In the genomic region with DNA sequence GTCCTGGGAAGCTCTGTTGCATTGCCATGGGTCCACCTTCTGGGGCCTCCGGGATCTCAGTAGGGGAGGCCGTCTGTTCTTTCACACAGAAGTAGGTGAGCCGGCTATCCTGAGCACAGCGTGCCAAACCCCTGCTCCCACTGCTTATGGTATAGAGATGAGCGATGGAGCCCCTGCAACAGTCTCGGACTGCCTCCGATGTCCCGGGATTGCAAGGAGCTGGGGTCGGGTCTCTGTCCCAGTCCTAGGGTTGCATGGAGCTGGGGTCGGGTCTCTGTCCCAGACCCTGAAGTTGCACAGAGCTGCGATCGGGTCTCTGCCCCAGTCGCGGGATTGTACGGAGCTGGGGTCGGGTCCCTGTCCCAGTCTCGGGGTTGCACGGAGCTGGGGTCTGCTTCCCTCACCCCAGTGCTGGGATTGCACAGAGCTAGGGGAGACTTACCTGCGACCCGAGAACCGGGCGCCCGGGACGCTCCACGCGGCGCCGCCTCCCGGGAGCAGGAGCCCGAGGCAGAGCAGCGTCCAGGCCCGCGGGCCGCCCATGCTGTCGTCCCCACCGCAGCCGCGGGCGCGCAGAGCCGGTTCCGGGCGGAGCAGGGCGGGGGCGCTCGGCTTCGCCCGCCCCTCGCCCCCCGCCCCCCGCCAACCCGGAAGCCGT, we compare ENCODE assay signal across 8 mouse cellular contexts. TPM values are rescaled to one million over a fixed set of nuclear protein-coding genes. Genes with fewer than 3 reads are reported as not detected.
A peak's percentile ranks its signal among the peaks of the same experiment; 100 is the strongest.
DNase-seq lines count a peak whose midpoint lies in the region; ATAC-seq and TF ChIP-seq lines count a peak whose summit lies in the region.

A gene (minus strand): TSS at position 578 of the 658 bp plus-strand sequence.

- peaks cover 5% of the 10 kb centered on the region; the same call in 1 of the 2 replicates for H3K4me1 ChIP-seq in bone marrow, adult 2 months (ENCODE audit: control insufficient read depth, insufficient read depth, low read length)
- no peaks in the 10 kb centered on the region for H3K4me1 ChIP-seq in forebrain, postnatal 0 days (ENCODE audit: insufficient read depth)
- H3K4me1 ChIP-seq in midbrain, embryonic 14.5 days (ENCODE audit: control insufficient read depth, insufficient read depth, low read length) = 0 out of 2 replicates have a peak, but pooled peaks cover 6% of the 10 kb centered on the region

- peak within 1 kb of the TSS; percentile 47 for H3K4me3 ChIP-seq in left cerebral cortex, adult 2 months
- H3K4me3 ChIP-seq in bone marrow, adult 2 months (replicated peaks; ENCODE audit: control insufficient read depth, low read depth, low read length) = peak within 1 kb of the TSS; percentile 60
- peak within 1 kb of the TSS; percentile 52 for H3K4me3 ChIP-seq in forebrain, postnatal 0 days (ENCODE audit: low read depth, low read length)
- H3K4me3 ChIP-seq in midbrain, embryonic 14.5 days (replicated peaks; ENCODE audit: low read depth, low read length) = peak within 1 kb of the TSS; percentile 48

- peak within 1 kb of the TSS; percentile 74 for H3K9ac ChIP-seq in forebrain, postnatal 0 days
- H3K9ac ChIP-seq in midbrain, embryonic 14.5 days (replicated peaks; ENCODE audit: low read length) = peak within 1 kb of the TSS; percentile 54

- under 1% methylated on average over 53 of the region's 53 CpGs for WGBS in bone marrow, adult 2 months
- 3% methylated on average over 31 of the region's 53 CpGs for WGBS in forebrain, postnatal 0 days
- WGBS in midbrain, embryonic 14.5 days = under 1% methylated on average over 47 of the region's 53 CpGs

- H3K36me3 ChIP-seq in forebrain, postnatal 0 days (ENCODE audit: insufficient read depth) = no peaks in the 10 kb centered on the region
- no peaks in the 10 kb centered on the region for H3K36me3 ChIP-seq in midbrain, embryonic 14.5 days (ENCODE audit: control insufficient read depth, insufficient read depth, low read length)

- H3K9me3 ChIP-seq in forebrain, postnatal 0 days (ENCODE audit: low read length) = no peaks in the 10 kb centered on the region
- no peaks in the 10 kb centered on the region for H3K9me3 ChIP-seq in midbrain, embryonic 14.5 days (ENCODE audit: control insufficient read depth, low read length)

- H3K27me3 ChIP-seq in forebrain, postnatal 0 days (ENCODE audit: insufficient read depth, low read length) = no peaks in the 10 kb centered on the region
- H3K27me3 ChIP-seq in midbrain, embryonic 14.5 days (ENCODE audit: control insufficient read depth, insufficient read depth, low read length) = peaks cover 21% of the 10 kb centered on the region; the same call in 1 of the 2 replicates

- peak; percentile 14; the same call in 1 of the 2 replicates for TF ChIP-seq POLR2A in bone marrow, adult 2 months (IDR thresholded peaks at IDR 0.05; ENCODE audit: borderline replicate concordance, control insufficient read depth, low read depth, low read length)

- peak within 1 kb of the TSS; percentile 90 for H3K4me2 ChIP-seq in forebrain, postnatal 0 days (ENCODE audit: low read depth)
- peak within 1 kb of the TSS; percentile 95 for H3K4me2 ChIP-seq in midbrain, embryonic 14.5 days (ENCODE audit: low read length)

- no peak for DNase-seq in left cerebral cortex, adult 2 months (ENCODE audit: extremely low spot score in 1 of 2, low spot score in 2 of 2)
- no peak for DNase-seq in left cerebral cortex, adult 11 months (ENCODE audit: low spot score)
- DNase-seq in forebrain, postnatal 0 days = no peak
- DNase-seq in kidney, postnatal 4 days = peak; percentile 69 to 79
- peak; percentile 73 for DNase-seq in midbrain, embryonic 14.5 days
- DNase-seq in urinary bladder, postnatal 4 days (ENCODE audit: low spot score in 2 of 2) = no peak
- DNase-seq in adipocyte (ENCODE audit: low spot score) = no peak

- TF ChIP-seq CTCF in left cerebral cortex, adult 2 months (IDR thresholded peaks at IDR 0.05) = no peak
- no peak for TF ChIP-seq CTCF in bone marrow, adult 2 months (IDR thresholded peaks at IDR 0.05; ENCODE audit: control insufficient read depth, insufficient read depth, low read length)
- TF ChIP-seq CTCF in forebrain, postnatal 0 days (IDR thresholded peaks at IDR 0.05; ENCODE audit: low read depth) = no peak

- no peak within 1 kb of the TSS for H3K27ac ChIP-seq in left cerebral cortex, adult 2 months
- peak within 1 kb of the TSS; percentile 26; the same call in 1 of the 2 replicates for H3K27ac ChIP-seq in bone marrow, adult 2 months (ENCODE audit: control insufficient read depth, insufficient read depth, low read depth, low read length, poor library complexity)
- 0 out of 2 replicates have a peak within 1 kb of the TSS, but pooled peaks have one; percentile 21 for H3K27ac ChIP-seq in forebrain, postnatal 0 days (ENCODE audit: low read depth, low read length)
- no peak within 1 kb of the TSS for H3K27ac ChIP-seq in midbrain, embryonic 14.5 days (replicated peaks; ENCODE audit: low read depth, low read length)

- peak; percentile 71 for ATAC-seq in forebrain, postnatal 0 days
- peak; percentile 46; the same call in 1 of the 2 replicates for ATAC-seq in midbrain, embryonic 14.5 days (ENCODE audit: low FRiP score, low TSS enrichment)

- intact Hi-C loops in left cerebral cortex, adult 2 months (cut with DNase I) = no loop called here

RNA-seq across cellular contexts. Expression of the gene that starts here (rescaled TPM):
- 1 to 10 TPM; 6.2 to 8.1 TPM for total RNA-seq in left cerebral cortex, adult 2 months (2021)
- 7.8 and 20.2 TPM in 2 replicates for polyA plus RNA-seq in bone marrow, adult 2 months (2011; ENCODE audit: insufficient read depth, insufficient read length, low replicate concordance, missing spikeins)
- total RNA-seq in forebrain, postnatal 0 days (2014; rRNA removed) = 16.4 and 22.8 TPM in 2 replicates
- 28.5 and 34.2 TPM in 2 replicates for polyA plus RNA-seq in forebrain, postnatal 0 days (2015; fragmentation: Nextera tagmentation; extraction: Ambion mirVana)
- 7.9 and 9.8 TPM in 2 replicates for polyA plus RNA-seq in midbrain, embryonic 14.5 days (2014; fragmentation: Nextera tagmentation; extraction: Ambion mirVana)

Comparison
In these comparisons a context has a peak if more than half of its experiments do, and no peak if none do; other contexts are left out.
1. DNase-seq: peak in kidney, postnatal 4 days (2 of 2) and midbrain, embryonic 14.5 days (single experiment); none in left cerebral cortex, adult 2 months (0 of 2), left cerebral cortex, adult 11 months (single experiment), forebrain, postnatal 0 days (single experiment), urinary bladder, postnatal 4 days (0 of 2) and adipocyte (single experiment).
2. H3K27ac ChIP-seq: peak in bone marrow, adult 2 months (single experiment) and forebrain, postnatal 0 days (single experiment); none in left cerebral cortex, adult 2 months (single experiment) and midbrain, embryonic 14.5 days (single experiment).
3. Peak in every context shown above with its lines, with median percentiles within 50 percentile points of each other: H3K4me3 ChIP-seq.